ENCODE assay signal across 8 mouse cellular contexts in genomic region chr4:134793213-134793956, GRCm38 (mm10). TPM values are rescaled to one million over a fixed set of nuclear protein-coding genes. Genes with fewer than 3 reads are reported as not detected.
DNase-seq lines count a peak whose midpoint lies in the region; TF ChIP-seq lines count a peak whose summit lies in the region.

No protein-coding gene starts in this region.

- TF ChIP-seq CTCF in cerebellum, adult 2 months (IDR thresholded peaks at IDR 0.05; ENCODE audit: borderline replicate concordance, insufficient read depth, low read depth, low read length), result peak; percentile 47; the same call in 1 of the 2 replicates
- peak; percentile 90 for TF ChIP-seq CTCF in left cerebral cortex, adult 2 months (IDR thresholded peaks at IDR 0.05)

- WGBS in cerebellum, adult 2 months, result 39% methylated on average over 10 of the region's 10 CpGs
- WGBS in limb, embryonic 10.5 days, result 54% methylated on average over 10 of the region's 10 CpGs

- no peaks in the 10 kb centered on the region for H3K9me3 ChIP-seq in limb, embryonic 10.5 days (replicated peaks)

- intact Hi-C loops in left cerebral cortex, adult 2 months (cut with DNase I), result loop anchor here (2.0 kb wide), 1 partner anchor 85 kb away; no protein-coding TSS in a partner anchor

- peak; percentile 50 to 61 for DNase-seq in cerebellum, adult 2 months
- no peak for DNase-seq in cerebellum, adult 11-12 months
- peak; percentile 46 to 53 for DNase-seq in left cerebral cortex, adult 2 months (ENCODE audit: extremely low spot score in 1 of 2, low spot score in 2 of 2)
- no peak for DNase-seq in left cerebral cortex, adult 8-10 months (ENCODE audit: low spot score in 2 of 2)
- peak; percentile 62 for DNase-seq in T-cell, adult 2 months (ENCODE audit: low spot score)
- DNase-seq in embryo, embryonic 11.5 days (ENCODE audit: low read depth, low spot score), result peak; percentile 60
- DNase-seq in limb, embryonic 10.5 days (ENCODE audit: low spot score), result peak; percentile 74
- DNase-seq in spleen, adult 12 weeks (ENCODE audit: low spot score), result peak; percentile 42

- H3K4me1 ChIP-seq in cerebellum, adult 2 months (ENCODE audit: control insufficient read depth, insufficient read depth, low read length), result peaks cover 31% of the 10 kb centered on the region
- 0 out of 2 replicates have a peak, but pooled peaks cover 8% of the 10 kb centered on the region for H3K4me1 ChIP-seq in limb, embryonic 10.5 days

- no peak overlapping the region for H3K27ac ChIP-seq in cerebellum, adult 2 months (ENCODE audit: insufficient read depth, low read length)
- H3K27ac ChIP-seq in left cerebral cortex, adult 2 months, result no peak overlapping the region
- H3K27ac ChIP-seq in limb, embryonic 10.5 days, result no peak overlapping the region

- no peak overlapping the region for H3K4me3 ChIP-seq in cerebellum, adult 2 months (replicated peaks; ENCODE audit: insufficient read depth, low read depth, low read length)
- no peak overlapping the region for H3K4me3 ChIP-seq in left cerebral cortex, adult 2 months
- no peak overlapping the region for H3K4me3 ChIP-seq in limb, embryonic 10.5 days

- TF ChIP-seq POLR2A in cerebellum, adult 2 months (IDR thresholded peaks at IDR 0.05; ENCODE audit: borderline replicate concordance, insufficient read depth, low read length), result no peak

- no peaks in the 10 kb centered on the region for H3K36me3 ChIP-seq in limb, embryonic 10.5 days

- no peaks in the 10 kb centered on the region for H3K27me3 ChIP-seq in cerebellum, adult 2 months (ENCODE audit: control insufficient read depth, insufficient read depth, low read length)
- H3K27me3 ChIP-seq in limb, embryonic 10.5 days (ENCODE audit: low read depth, poor library complexity, severe bottlenecking), result no peaks in the 10 kb centered on the region

RNA-seq across cellular contexts. Expression of gene Ldlrap1, which starts 25.6 kb away (rescaled TPM):
- 16.0 and 18.5 TPM in 2 replicates for polyA plus RNA-seq in cerebellum, adult 2 months (2012; rRNA removed)
- total RNA-seq in left cerebral cortex, adult 2 months (2021), result 1 to 10 TPM; 3.4 to 3.7 TPM
- 1 to 10 TPM; 2.8 to 4.8 (median 4.4) TPM for total RNA-seq in left cerebral cortex, adult 8-10 months (2022)
- 14.4 and 20.4 TPM in 2 replicates for polyA plus RNA-seq in limb, embryonic 10.5 days (2016; fragmentation: Nextera tagmentation; extraction: Ambion mirVana)

RNA-seq across cellular contexts. Expression of gene Maco1, which starts 59.8 kb away (rescaled TPM):
- polyA plus RNA-seq in cerebellum, adult 2 months (2012; rRNA removed), result 46.4 and 47.7 TPM in 2 replicates
- 10 to 100 TPM; 52.4 to 54.2 TPM for total RNA-seq in left cerebral cortex, adult 2 months (2021)
- total RNA-seq in left cerebral cortex, adult 8-10 months (2022), result 10 to 100 TPM; 48.8 to 62.7 (median 58.4) TPM
- 38.1 and 48.2 TPM in 2 replicates for polyA plus RNA-seq in limb, embryonic 10.5 days (2016; fragmentation: Nextera tagmentation; extraction: Ambion mirVana)

Comparison
In these comparisons a context has a peak if more than half of its experiments do, and no peak if none do; other contexts are left out.
1. DNase-seq: peak in cerebellum, adult 2 months (2 of 2), left cerebral cortex, adult 2 months (2 of 2), T-cell, adult 2 months (single experiment), embryo, embryonic 11.5 days (single experiment), limb, embryonic 10.5 days (single experiment) and spleen, adult 12 weeks (single experiment); none in cerebellum, adult 11-12 months (single experiment) and left cerebral cortex, adult 8-10 months (0 of 2).